ENCODE assay signal across 25 mouse cellular contexts in the genomic region with DNA sequence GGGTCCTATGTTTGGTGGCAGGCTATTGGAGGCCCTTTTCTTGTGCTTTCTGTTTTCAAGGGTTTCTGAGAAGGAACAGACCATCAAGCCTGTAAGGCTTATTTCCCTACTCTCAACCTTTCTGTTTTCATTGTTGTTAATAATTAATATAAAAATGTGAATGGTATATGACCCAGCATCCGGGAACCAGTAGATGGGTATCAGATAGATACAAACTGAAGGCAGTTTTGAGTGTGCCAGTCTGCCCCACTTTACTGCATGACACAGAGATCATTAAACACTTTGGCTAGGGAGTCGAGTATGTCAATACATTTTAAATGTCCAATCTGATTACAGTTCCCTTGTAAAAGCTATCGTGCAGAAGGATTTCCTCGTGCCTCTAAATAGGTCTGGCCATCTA. TPM values are rescaled to one million over a fixed set of nuclear protein-coding genes. Genes with fewer than 3 reads are reported as not detected.
DNase-seq lines count a peak whose midpoint lies in the region; ATAC-seq and TF ChIP-seq lines count a peak whose summit lies in the region.
"Had no signal": no experiment of that assay in that cellular context is flagged by ENCODE, and none has a peak within 500 bp of the region (broad histone marks: within the 10 kb centered on the region; RNA-seq: fewer than 3 reads in every experiment).

No protein-coding gene starts in this region.

- H3K27me3 ChIP-seq in kidney, embryonic 14.5 days (ENCODE audit: control insufficient read depth, insufficient read depth, low read length) = no peaks in the 10 kb centered on the region
- no peaks in the 10 kb centered on the region for H3K27me3 ChIP-seq in E14TG2a.4 (ENCODE audit: insufficient read depth, low read length)
- H3K27me3 ChIP-seq in intestine, embryonic 16.5 days (replicated peaks; ENCODE audit: control insufficient read depth, insufficient read depth, low read length) = no peaks in the 10 kb centered on the region
- H3K27me3 ChIP-seq in stomach, embryonic 15.5 days (replicated peaks) = no peaks in the 10 kb centered on the region
- H3K27me3 ChIP-seq: CH12.LX; embryonic facial prominence, embryonic 15.5 days; hindbrain, embryonic 13.5 days had no signal

- H3K4me2 ChIP-seq in kidney, embryonic 14.5 days (replicated peaks; ENCODE audit: low read depth, low read length) = no peak overlapping the region
- no peak overlapping the region for H3K4me2 ChIP-seq in intestine, embryonic 16.5 days (ENCODE audit: low read depth, low read length)
- H3K4me2 ChIP-seq in stomach, embryonic 15.5 days = 0 out of 2 replicates have a peak overlapping the region, but pooled peaks have one; percentile 5
- H3K4me2 ChIP-seq: embryonic facial prominence, embryonic 15.5 days; hindbrain, embryonic 13.5 days had no signal

- no peaks in the 10 kb centered on the region for H3K36me3 ChIP-seq in kidney, embryonic 14.5 days (ENCODE audit: control insufficient read depth, insufficient read depth, low read length)
- H3K36me3 ChIP-seq in E14TG2a.4 (ENCODE audit: insufficient read depth, low read length) = peaks cover 38% of the 10 kb centered on the region
- H3K36me3 ChIP-seq in intestine, embryonic 16.5 days (ENCODE audit: control insufficient read depth, insufficient read depth, low read length) = no peaks in the 10 kb centered on the region
- H3K36me3 ChIP-seq in stomach, embryonic 15.5 days = no peaks in the 10 kb centered on the region
- H3K36me3 ChIP-seq: embryonic facial prominence, embryonic 15.5 days; forebrain, embryonic 10.5 days; heart, embryonic 10.5 days; hindbrain, embryonic 13.5 days had no signal

- TF ChIP-seq CTCF in E14TG2a.4 (conservative IDR thresholded peaks at IDR 0.05; ENCODE audit: low read length) = no peak

- DNase-seq in kidney, postnatal 4 days = no peak
- DNase-seq in layer of hippocampus, postnatal 36 days = no peak
- no peak for DNase-seq in c-Kit-positive CD71-positive TER-119-positive erythroid progenitor cells, embryonic 14.5 days (ENCODE audit: low spot score)
- DNase-seq: adrenal gland, adult 2 months; adrenal gland, postnatal 25 days; cerebellum, adult 2 months; cerebellum, postnatal 10 days; gastrocnemius, adult 2 months; gastrocnemius, postnatal 36 days; heart, adult 18-20 months; heart, postnatal 10 days had no signal

- no peak overlapping the region for H3K4me3 ChIP-seq in kidney, embryonic 14.5 days (ENCODE audit: low read length)
- H3K4me3 ChIP-seq in E14TG2a.4 (replicated peaks; ENCODE audit: low read length) = peak overlapping the region; percentile 82; the same call in 1 of the 2 replicates
- no peak overlapping the region for H3K4me3 ChIP-seq in intestine, embryonic 16.5 days (ENCODE audit: low read length)
- no peak overlapping the region for H3K4me3 ChIP-seq in stomach, embryonic 15.5 days (replicated peaks)
- H3K4me3 ChIP-seq: embryonic facial prominence, embryonic 15.5 days; erythroblast, embryonic 14.5 days; forebrain, embryonic 10.5 days; gastrocnemius, adult 2 months; heart, embryonic 10.5 days; hindbrain, embryonic 13.5 days had no signal

- no peak overlapping the region for H3K27ac ChIP-seq in kidney, embryonic 14.5 days (ENCODE audit: low read depth, low read length)
- no peak overlapping the region for H3K27ac ChIP-seq in intestine, embryonic 16.5 days (ENCODE audit: low read length)
- H3K27ac ChIP-seq in stomach, embryonic 15.5 days = 0 out of 2 replicates have a peak overlapping the region, but pooled peaks have one; percentile 7
- H3K27ac ChIP-seq: embryonic facial prominence, embryonic 15.5 days; forebrain, embryonic 10.5 days; gastrocnemius, adult 2 months; heart, embryonic 10.5 days; hindbrain, embryonic 13.5 days had no signal

- ATAC-seq in kidney, embryonic 14.5 days (ENCODE audit: low FRiP score, low TSS enrichment) = peak; percentile 32; the same call in 1 of the 2 replicates
- peak; percentile 60 for ATAC-seq in intestine, embryonic 16.5 days
- ATAC-seq in stomach, embryonic 15.5 days (ENCODE audit: insufficient read depth, low FRiP score, low read depth) = peak; percentile 79
- ATAC-seq: forebrain, embryonic 14.5 days had no signal

- H3K9me3 ChIP-seq in kidney, embryonic 14.5 days (ENCODE audit: control insufficient read depth, low read length) = no peaks in the 10 kb centered on the region
- H3K9me3 ChIP-seq in E14TG2a.4 (ENCODE audit: low read length) = 0 out of 2 replicates have a peak, but pooled peaks cover 3% of the 10 kb centered on the region
- no peaks in the 10 kb centered on the region for H3K9me3 ChIP-seq in intestine, embryonic 16.5 days (ENCODE audit: control insufficient read depth, low read length)
- H3K9me3 ChIP-seq in stomach, embryonic 15.5 days = no peaks in the 10 kb centered on the region
- H3K9me3 ChIP-seq: embryonic facial prominence, embryonic 15.5 days; forebrain, embryonic 10.5 days; heart, embryonic 10.5 days; hindbrain, embryonic 13.5 days had no signal

- no peaks in the 10 kb centered on the region for H3K4me1 ChIP-seq in kidney, embryonic 14.5 days (ENCODE audit: control insufficient read depth, insufficient read depth, low read length)
- peaks cover 84% of the 10 kb centered on the region for H3K4me1 ChIP-seq in E14TG2a.4 (replicated peaks; ENCODE audit: low read depth, low read length)
- H3K4me1 ChIP-seq in intestine, embryonic 16.5 days (ENCODE audit: control insufficient read depth, insufficient read depth, low read length) = no peaks in the 10 kb centered on the region
- H3K4me1 ChIP-seq in stomach, embryonic 15.5 days = no peaks in the 10 kb centered on the region
- H3K4me1 ChIP-seq: embryonic facial prominence, embryonic 15.5 days; forebrain, embryonic 10.5 days; heart, embryonic 10.5 days; hindbrain, embryonic 13.5 days had no signal

- H3K9ac ChIP-seq in kidney, embryonic 14.5 days (ENCODE audit: low read depth, low read length) = no peak overlapping the region
- no peak overlapping the region for H3K9ac ChIP-seq in intestine, embryonic 16.5 days (ENCODE audit: low read depth, low read length)
- no peak overlapping the region for H3K9ac ChIP-seq in stomach, embryonic 15.5 days
- H3K9ac ChIP-seq: embryonic facial prominence, embryonic 15.5 days; hindbrain, embryonic 13.5 days had no signal

- 42% methylated on average over 4 of the region's 4 CpGs for WGBS in kidney, embryonic 14.5 days
- WGBS in intestine, embryonic 16.5 days = 36% methylated on average over 4 of the region's 4 CpGs
- WGBS in stomach, embryonic 15.5 days = 52% methylated on average over 4 of the region's 4 CpGs

RNA-seq across cellular contexts. Expression of a gene that starts 1.8 kb away (rescaled TPM):
- 0.24 TPM in 1 of 2 replicates, not detected in the other for polyA plus RNA-seq in kidney, embryonic 14.5 days (2014; fragmentation: Nextera tagmentation; extraction: Ambion mirVana)
- 2.4 and 2.8 TPM in 2 replicates for polyA plus RNA-seq in intestine, embryonic 16.5 days (2015; fragmentation: Nextera tagmentation; extraction: Ambion mirVana)
- 1.5 and 3.6 TPM in 2 replicates for polyA plus RNA-seq in stomach, embryonic 15.5 days (2015; fragmentation: Nextera tagmentation; extraction: Ambion mirVana)
- not detected for total RNA-seq in layer of hippocampus, postnatal 36 days (2021)
- total RNA-seq: adrenal gland, adult 2 months; adrenal gland, postnatal 25 days; CH12.LX; gastrocnemius, adult 2 months; gastrocnemius, postnatal 36 days; hematopoietic stem cell, adult 5-6 weeks had no signal
- polyA plus RNA-seq: adrenal gland, adult 2 months; cerebellum, adult 2 months; embryonic facial prominence, embryonic 11.5 days; erythroblast, embryonic 14.5 days; forebrain, embryonic 10.5 days; forebrain, embryonic 14.5 days; heart, embryonic 10.5 days; heart, embryonic 14.5 days had no signal

RNA-seq across cellular contexts. Expression of a gene that starts 48.2 kb away (rescaled TPM):
- polyA plus RNA-seq in kidney, embryonic 14.5 days (2014; fragmentation: Nextera tagmentation; extraction: Ambion mirVana) = not detected in 2 replicates
- polyA plus RNA-seq in intestine, embryonic 16.5 days (2015; fragmentation: Nextera tagmentation; extraction: Ambion mirVana) = not detected in 2 replicates
- polyA plus RNA-seq in stomach, embryonic 15.5 days (2015; fragmentation: Nextera tagmentation; extraction: Ambion mirVana) = not detected in 2 replicates
- total RNA-seq in layer of hippocampus, postnatal 36 days (2021) = not detected
- total RNA-seq: adrenal gland, adult 2 months; adrenal gland, postnatal 25 days; CH12.LX; gastrocnemius, adult 2 months; gastrocnemius, postnatal 36 days; heart, adult 18-20 months; heart, postnatal 10 days; hematopoietic stem cell, adult 5-6 weeks had no signal
- polyA plus RNA-seq: embryonic facial prominence, embryonic 11.5 days; embryonic facial prominence, embryonic 15.5 days; erythroblast, embryonic 14.5 days; forebrain, embryonic 10.5 days; forebrain, embryonic 14.5 days; heart, embryonic 10.5 days; heart, embryonic 14.5 days; hindbrain, embryonic 13.5 days had no signal

RNA-seq across cellular contexts. Expression of a gene that starts 50.2 kb away (rescaled TPM):
- 1.9 and 2.5 TPM in 2 replicates for polyA plus RNA-seq in kidney, embryonic 14.5 days (2014; fragmentation: Nextera tagmentation; extraction: Ambion mirVana)
- 0.23 and 0.38 TPM in 2 replicates for polyA plus RNA-seq in intestine, embryonic 16.5 days (2015; fragmentation: Nextera tagmentation; extraction: Ambion mirVana)
- polyA plus RNA-seq in stomach, embryonic 15.5 days (2015; fragmentation: Nextera tagmentation; extraction: Ambion mirVana) = 0.58 and 0.75 TPM in 2 replicates
- total RNA-seq in layer of hippocampus, postnatal 36 days (2021) = not detected
- total RNA-seq: adrenal gland, adult 2 months; adrenal gland, postnatal 25 days; CH12.LX; gastrocnemius, adult 2 months; gastrocnemius, postnatal 36 days; heart, postnatal 10 days had no signal
- polyA plus RNA-seq: adrenal gland, adult 2 months; erythroblast, embryonic 14.5 days had no signal

RNA-seq across cellular contexts. Expression of a gene that starts 53.6 kb away (rescaled TPM):
- polyA plus RNA-seq in kidney, embryonic 14.5 days (2014; fragmentation: Nextera tagmentation; extraction: Ambion mirVana) = not detected in 2 replicates
- not detected in 2 replicates for polyA plus RNA-seq in intestine, embryonic 16.5 days (2015; fragmentation: Nextera tagmentation; extraction: Ambion mirVana)
- polyA plus RNA-seq in stomach, embryonic 15.5 days (2015; fragmentation: Nextera tagmentation; extraction: Ambion mirVana) = 0.06 TPM in 1 of 2 replicates, not detected in the other
- total RNA-seq in layer of hippocampus, postnatal 36 days (2021) = not detected
- total RNA-seq: adrenal gland, adult 2 months; adrenal gland, postnatal 25 days; CH12.LX; gastrocnemius, adult 2 months; gastrocnemius, postnatal 36 days; heart, adult 18-20 months; heart, postnatal 10 days; hematopoietic stem cell, adult 5-6 weeks had no signal
- polyA plus RNA-seq: adrenal gland, adult 2 months; cerebellum, adult 2 months; embryonic facial prominence, embryonic 11.5 days; embryonic facial prominence, embryonic 15.5 days; erythroblast, embryonic 14.5 days; forebrain, embryonic 10.5 days; forebrain, embryonic 14.5 days; heart, embryonic 10.5 days; heart, embryonic 14.5 days had no signal
